ENCODE assay signal across 28 mouse cellular contexts in the genomic region with DNA sequence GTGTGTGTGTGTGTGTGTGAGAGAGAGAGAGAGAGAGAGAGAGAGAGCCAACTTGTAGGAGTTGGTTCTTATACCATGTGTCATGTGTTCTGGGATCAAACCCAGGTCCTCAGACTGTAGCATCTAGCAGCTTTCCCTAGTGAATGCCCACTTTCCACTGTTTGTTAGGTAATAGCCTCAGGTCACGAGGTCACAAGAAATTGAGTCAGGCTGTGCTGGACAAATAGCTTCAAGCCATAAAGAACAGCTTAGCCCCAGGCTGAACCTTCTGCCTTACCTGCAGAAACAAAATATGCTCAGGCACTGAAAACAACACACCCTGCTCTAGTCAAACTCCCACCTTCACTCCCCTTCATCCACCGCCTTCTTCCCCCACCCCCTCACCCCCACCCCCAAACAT. TPM values are rescaled to one million over a fixed set of nuclear protein-coding genes. Genes with fewer than 3 reads are reported as not detected.
DNase-seq lines count a peak whose midpoint lies in the region; ATAC-seq and TF ChIP-seq lines count a peak whose summit lies in the region.
"Had no signal": no experiment of that assay in that cellular context is flagged by ENCODE, and none has a peak within 500 bp of the region (broad histone marks: within the 10 kb centered on the region; RNA-seq: fewer than 3 reads in every experiment).

No protein-coding gene starts in this region.

- H3K36me3 ChIP-seq in heart, embryonic 12.5 days = no peaks in the 10 kb centered on the region
- H3K36me3 ChIP-seq in hindbrain, embryonic 12.5 days = no peaks in the 10 kb centered on the region
- H3K36me3 ChIP-seq in midbrain, postnatal 0 days (ENCODE audit: insufficient read depth, low read length) = no peaks in the 10 kb centered on the region
- H3K36me3 ChIP-seq: embryonic facial prominence, embryonic 13.5 days; embryonic facial prominence, embryonic 15.5 days; forebrain, embryonic 10.5 days; forebrain, embryonic 12.5 days; G1E had no signal

- WGBS in heart, embryonic 12.5 days = 76% methylated on average over 2 of the region's 2 CpGs
- 77% methylated on average over 2 of the region's 2 CpGs for WGBS in hindbrain, embryonic 12.5 days
- WGBS in midbrain, postnatal 0 days = 84% methylated on average over 2 of the region's 2 CpGs

- no peak for TF ChIP-seq CTCF in midbrain, postnatal 0 days (IDR thresholded peaks at IDR 0.05)

- no peak overlapping the region for H3K27ac ChIP-seq in heart, embryonic 12.5 days (ENCODE audit: poor library complexity, severe bottlenecking)
- H3K27ac ChIP-seq in hindbrain, embryonic 12.5 days = no peak overlapping the region
- H3K27ac ChIP-seq in midbrain, postnatal 0 days (ENCODE audit: low read depth, low read length) = no peak overlapping the region
- H3K27ac ChIP-seq: embryonic facial prominence, embryonic 13.5 days; embryonic facial prominence, embryonic 15.5 days; forebrain, embryonic 10.5 days; forebrain, embryonic 12.5 days had no signal

- H3K27me3 ChIP-seq in heart, embryonic 12.5 days (replicated peaks) = peaks cover 29% of the 10 kb centered on the region
- H3K27me3 ChIP-seq in hindbrain, embryonic 12.5 days = 0 out of 2 replicates have a peak, but pooled peaks cover 11% of the 10 kb centered on the region
- H3K27me3 ChIP-seq in midbrain, postnatal 0 days (ENCODE audit: insufficient read depth, low read length) = no peaks in the 10 kb centered on the region
- H3K27me3 ChIP-seq: embryonic facial prominence, embryonic 13.5 days had no signal

- no peak for ATAC-seq in heart, embryonic 12.5 days (ENCODE audit: insufficient number of reproducible peaks, low FRiP score)
- ATAC-seq in hindbrain, embryonic 12.5 days (ENCODE audit: low FRiP score) = no peak
- no peak for ATAC-seq in midbrain, postnatal 0 days (ENCODE audit: low FRiP score)
- ATAC-seq: forebrain, embryonic 14.5 days; forebrain, embryonic 16.5 days had no signal

- no peak overlapping the region for H3K9ac ChIP-seq in heart, embryonic 12.5 days
- H3K9ac ChIP-seq in hindbrain, embryonic 12.5 days = no peak overlapping the region
- no peak overlapping the region for H3K9ac ChIP-seq in midbrain, postnatal 0 days (replicated peaks; ENCODE audit: low read length, poor library complexity, severe bottlenecking)
- H3K9ac ChIP-seq: embryonic facial prominence, embryonic 13.5 days; embryonic facial prominence, embryonic 15.5 days; forebrain, embryonic 12.5 days had no signal

- no peak overlapping the region for H3K4me2 ChIP-seq in heart, embryonic 12.5 days
- no peak overlapping the region for H3K4me2 ChIP-seq in hindbrain, embryonic 12.5 days (replicated peaks)
- no peak overlapping the region for H3K4me2 ChIP-seq in midbrain, postnatal 0 days (ENCODE audit: low read depth, low read length, poor library complexity, severe bottlenecking)
- H3K4me2 ChIP-seq: embryonic facial prominence, embryonic 13.5 days; embryonic facial prominence, embryonic 15.5 days; forebrain, embryonic 12.5 days had no signal

- H3K4me1 ChIP-seq in heart, embryonic 12.5 days (replicated peaks) = no peaks in the 10 kb centered on the region
- peaks cover 8% of the 10 kb centered on the region for H3K4me1 ChIP-seq in hindbrain, embryonic 12.5 days
- H3K4me1 ChIP-seq in midbrain, postnatal 0 days (ENCODE audit: insufficient read depth, low read length) = no peaks in the 10 kb centered on the region; the same call in 1 of the 2 replicates

- no peaks in the 10 kb centered on the region for H3K9me3 ChIP-seq in heart, embryonic 12.5 days (replicated peaks)
- no peaks in the 10 kb centered on the region for H3K9me3 ChIP-seq in hindbrain, embryonic 12.5 days (replicated peaks)
- H3K9me3 ChIP-seq in midbrain, postnatal 0 days (ENCODE audit: low read length) = no peaks in the 10 kb centered on the region
- H3K9me3 ChIP-seq: embryonic facial prominence, embryonic 13.5 days; embryonic facial prominence, embryonic 15.5 days; forebrain, embryonic 10.5 days; forebrain, embryonic 12.5 days; G1E had no signal

- H3K4me3 ChIP-seq in heart, embryonic 12.5 days = no peak overlapping the region
- no peak overlapping the region for H3K4me3 ChIP-seq in hindbrain, embryonic 12.5 days
- H3K4me3 ChIP-seq in midbrain, postnatal 0 days (ENCODE audit: low read depth, low read length) = no peak overlapping the region
- H3K4me3 ChIP-seq: embryonic facial prominence, embryonic 13.5 days; embryonic facial prominence, embryonic 15.5 days; erythroblast, embryonic 14.5 days; forebrain, embryonic 10.5 days; forebrain, embryonic 12.5 days had no signal

- DNase-seq in heart, adult 11 months = peak; percentile 64
- DNase-seq in NIH3T3 (ENCODE audit: low read depth) = peak; percentile 51
- DNase-seq in yolk sac, embryonic 10.5 days (ENCODE audit: low spot score) = peak; percentile 55
- no peak for DNase-seq in midbrain, postnatal 0 days (ENCODE audit: low spot score)
- DNase-seq: adrenal gland, adult 8-10 months; adrenal gland, postnatal 14 days; adrenal gland, postnatal 36 days; cerebellum, adult 11-12 months; cerebellum, adult 8-10 months; cerebellum, adult 9-11 months; cerebellum, postnatal 14 days; cerebellum, postnatal 36 days; embryo, embryonic 11 days had no signal

RNA-seq across cellular contexts. Expression of gene Vmo1, which starts 3.2 kb away (rescaled TPM):
- 0.30 and 0.54 TPM in 2 replicates for polyA plus RNA-seq in heart, embryonic 12.5 days (2016; fragmentation: Nextera tagmentation; extraction: Ambion mirVana)
- 0.34 TPM in 1 of 2 replicates, not detected in the other for polyA plus RNA-seq in hindbrain, embryonic 12.5 days (2016; fragmentation: Nextera tagmentation; extraction: Ambion mirVana)
- not detected in 2 replicates for total RNA-seq in midbrain, postnatal 0 days (2014; rRNA removed)
- 0.53 and 0.65 TPM in 2 replicates for polyA plus RNA-seq in midbrain, postnatal 0 days (2015; fragmentation: Nextera tagmentation; extraction: Ambion mirVana)
- total RNA-seq: adrenal gland, adult 18-20 months; adrenal gland, postnatal 14 days; common myeloid progenitor, adult 5-6 weeks; G1E had no signal
- polyA plus RNA-seq: C2C12; embryonic facial prominence, embryonic 13.5 days; erythroblast, embryonic 14.5 days; forebrain, embryonic 12.5 days; forebrain, embryonic 16.5 days; G1E had no signal

RNA-seq across cellular contexts. Expression of gene Tm4sf5, which starts 6.2 kb away (rescaled TPM):
- polyA plus RNA-seq in heart, embryonic 12.5 days (2016; fragmentation: Nextera tagmentation; extraction: Ambion mirVana) = 9.7 and 11.3 TPM in 2 replicates
- polyA plus RNA-seq in hindbrain, embryonic 12.5 days (2016; fragmentation: Nextera tagmentation; extraction: Ambion mirVana) = 0.36 TPM in 1 of 2 replicates, not detected in the other
- total RNA-seq in midbrain, postnatal 0 days (2014; rRNA removed) = 7.4 and 12.1 TPM in 2 replicates
- polyA plus RNA-seq in midbrain, postnatal 0 days (2015; fragmentation: Nextera tagmentation; extraction: Ambion mirVana) = 18.8 and 19.8 TPM in 2 replicates
- total RNA-seq: adrenal gland, adult 18-20 months; adrenal gland, adult 8-10 months; adrenal gland, postnatal 14 days; common myeloid progenitor, adult 5-6 weeks; G1E had no signal
- polyA plus RNA-seq: C2C12; embryonic facial prominence, embryonic 11.5 days; embryonic facial prominence, embryonic 15.5 days; erythroblast, embryonic 14.5 days; G1E had no signal

RNA-seq across cellular contexts. Expression of gene Gltpd2, which starts 7.8 kb away (rescaled TPM):
- polyA plus RNA-seq in heart, embryonic 12.5 days (2016; fragmentation: Nextera tagmentation; extraction: Ambion mirVana) = 0.23 and 0.65 TPM in 2 replicates
- polyA plus RNA-seq in hindbrain, embryonic 12.5 days (2016; fragmentation: Nextera tagmentation; extraction: Ambion mirVana) = 0.36 TPM in 1 of 2 replicates, not detected in the other
- not detected in 2 replicates for total RNA-seq in midbrain, postnatal 0 days (2014; rRNA removed)
- 0.21 and 0.25 TPM in 2 replicates for polyA plus RNA-seq in midbrain, postnatal 0 days (2015; fragmentation: Nextera tagmentation; extraction: Ambion mirVana)
- total RNA-seq: adrenal gland, adult 18-20 months; adrenal gland, adult 8-10 months; adrenal gland, postnatal 36 days; common myeloid progenitor, adult 5-6 weeks; G1E had no signal
- polyA plus RNA-seq: C2C12; embryonic facial prominence, embryonic 11.5 days; embryonic facial prominence, embryonic 13.5 days; erythroblast, embryonic 14.5 days; forebrain, embryonic 12.5 days; frontal cortex, adult 2 months; G1E had no signal

RNA-seq across cellular contexts. Expression of gene Psmb6, which starts 13.9 kb away (rescaled TPM):
- polyA plus RNA-seq in heart, embryonic 12.5 days (2016; fragmentation: Nextera tagmentation; extraction: Ambion mirVana) = 575 and 577 TPM in 2 replicates
- 679 and 744 TPM in 2 replicates for polyA plus RNA-seq in hindbrain, embryonic 12.5 days (2016; fragmentation: Nextera tagmentation; extraction: Ambion mirVana)
- 455 and 493 TPM in 2 replicates for total RNA-seq in midbrain, postnatal 0 days (2014; rRNA removed)
- 818 and 874 TPM in 2 replicates for polyA plus RNA-seq in midbrain, postnatal 0 days (2015; fragmentation: Nextera tagmentation; extraction: Ambion mirVana)

RNA-seq across cellular contexts. Expression of gene Gm40193, which starts 21.5 kb away (rescaled TPM):
- not detected in 2 replicates for polyA plus RNA-seq in heart, embryonic 12.5 days (2016; fragmentation: Nextera tagmentation; extraction: Ambion mirVana)
- polyA plus RNA-seq in hindbrain, embryonic 12.5 days (2016; fragmentation: Nextera tagmentation; extraction: Ambion mirVana) = not detected in 2 replicates
- not detected in 2 replicates for total RNA-seq in midbrain, postnatal 0 days (2014; rRNA removed)
- polyA plus RNA-seq in midbrain, postnatal 0 days (2015; fragmentation: Nextera tagmentation; extraction: Ambion mirVana) = not detected in 2 replicates
- total RNA-seq: adrenal gland, adult 18-20 months; adrenal gland, adult 8-10 months; adrenal gland, postnatal 14 days; adrenal gland, postnatal 36 days; common myeloid progenitor, adult 5-6 weeks; G1E had no signal
- polyA plus RNA-seq: C2C12; embryonic facial prominence, embryonic 11.5 days; embryonic facial prominence, embryonic 13.5 days; erythroblast, embryonic 14.5 days; forebrain, embryonic 10.5 days; forebrain, embryonic 12.5 days; forebrain, embryonic 14.5 days; forebrain, embryonic 16.5 days; frontal cortex, adult 2 months; G1E had no signal
